Mouse (Mus musculus): ENCODE data around the gene Ddo. TPM values are rescaled to one million over a fixed set of nuclear protein-coding genes. Genes with fewer than 3 reads are reported as not detected.

Ddo gene
- total RNA-seq (2021), result 1 to 10 TPM; 6.4 to 8.4 TPM
- long read RNA-seq, partial matches to known transcripts, result 1 of 6 reads
- long read RNA-seq, other reads (novel, unspliced or antisense), result 1 of 6 reads

- DNase-seq (ENCODE audit: low spot score in 2 of 2), result peak; percentile 53 to 55
Measured at GRCm38 (mm10) chr10:40629656-40630311, at the start of gene Ddo. TSS of gene Ddo (plus strand) at chr10:40630011.

- DNase-seq (ENCODE audit: low spot score in 2 of 2), result peak; percentile 40 to 50
Measured at GRCm38 (mm10) chr10:40583584-40584255, 46.1 kb upstream of the Ddo start.

- DNase-seq (ENCODE audit: low spot score in 2 of 2), result peak; percentile 56 to 63
Measured at GRCm38 (mm10) chr10:40592186-40592585, 37.6 kb upstream of the Ddo start.

DNA sequence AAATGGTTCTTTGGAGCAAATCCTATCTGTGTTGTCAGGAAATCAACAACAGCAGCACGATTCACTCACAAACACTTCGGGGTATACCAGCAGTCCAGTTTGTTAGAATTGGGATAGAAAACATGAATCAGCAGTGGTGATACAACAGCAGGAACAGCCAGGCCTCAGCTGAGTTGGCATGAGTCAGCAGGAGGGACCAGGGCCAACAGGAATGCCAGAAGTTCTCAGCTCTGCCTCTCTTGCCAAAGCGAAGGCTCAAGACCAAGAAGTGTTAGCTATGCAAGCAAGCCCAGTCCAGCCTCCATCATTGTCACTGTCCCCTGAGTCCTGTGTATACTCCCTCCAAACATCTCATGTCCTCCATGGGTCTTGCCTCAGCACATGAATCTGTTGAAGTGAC, 32.6 kb upstream of the Ddo start:
- DNase-seq (ENCODE audit: low spot score in 2 of 2), result no peak

DNA sequence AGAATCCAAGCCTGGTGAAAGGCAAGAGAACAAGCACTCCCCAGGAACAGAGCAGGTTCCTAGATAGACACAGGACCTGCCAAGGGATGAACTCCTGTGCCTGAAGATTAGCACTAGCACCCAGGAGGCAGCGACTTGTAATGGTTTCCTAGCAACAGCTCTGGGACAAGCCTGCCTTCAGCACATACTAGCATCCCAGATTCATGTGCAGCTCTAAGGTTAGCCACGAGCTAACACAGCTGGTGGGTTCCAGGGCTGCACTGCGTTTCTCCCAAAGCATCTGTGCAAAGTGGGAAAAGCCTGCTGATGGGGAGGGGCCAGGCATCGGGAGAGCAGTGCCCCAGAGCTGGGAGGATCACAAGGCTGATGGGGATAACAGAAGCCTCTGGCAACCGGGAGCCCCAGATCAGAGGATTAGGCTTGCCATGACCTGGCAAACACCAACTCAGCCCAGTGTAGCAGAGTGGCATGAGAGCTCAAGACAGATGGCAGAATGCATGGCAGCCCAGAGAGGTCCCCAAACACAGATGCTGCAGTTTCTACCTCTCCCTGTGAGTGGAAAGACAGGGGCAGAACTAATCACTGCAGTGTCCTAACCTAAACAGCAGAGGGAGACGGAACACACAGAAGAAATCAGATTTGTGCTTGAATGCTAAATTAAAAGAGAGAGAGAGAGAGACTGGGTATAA, 25.0 kb upstream of the Ddo start:
- DNase-seq (ENCODE audit: low spot score in 2 of 2), result peak; percentile 40 to 47

DNA sequence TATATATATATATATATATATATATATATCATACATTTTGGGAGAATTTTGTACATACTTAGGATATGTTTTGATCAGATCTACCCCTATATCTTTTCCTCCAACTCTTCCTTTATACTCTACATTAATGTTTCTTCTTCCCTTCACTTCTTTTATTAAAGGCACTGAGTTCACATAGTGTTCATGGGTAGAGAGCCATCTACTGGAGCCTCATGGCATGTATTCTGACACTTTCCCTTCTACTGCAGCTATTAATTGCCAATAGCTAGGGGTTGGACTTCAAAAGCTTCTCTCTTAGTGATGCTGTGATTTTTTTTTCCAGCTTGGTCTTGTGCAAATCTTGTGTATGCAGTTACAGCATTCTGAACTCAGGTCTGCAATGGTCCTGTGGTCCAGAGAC, 11.8 kb upstream of the Ddo start:
- DNase-seq (ENCODE audit: low spot score in 2 of 2), result no peak

DNA sequence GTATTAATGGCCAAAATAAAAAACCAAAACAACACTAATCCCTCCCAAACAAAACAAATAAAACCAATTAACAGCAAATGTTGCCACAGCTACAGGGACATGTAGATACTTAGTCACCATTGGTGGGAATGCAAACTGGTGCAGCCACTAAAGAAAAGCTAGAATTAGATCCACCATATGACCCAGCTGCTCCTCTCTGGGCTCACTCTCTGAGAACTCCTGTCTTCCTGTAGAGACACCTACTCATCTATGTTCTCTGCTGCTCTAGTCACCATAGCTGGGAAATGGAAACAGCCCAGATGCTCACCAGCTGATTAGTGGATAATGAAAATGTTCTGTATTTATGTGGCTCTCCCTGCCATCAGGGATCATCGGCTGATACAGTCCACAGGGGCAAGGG, 10.1 kb upstream of the Ddo start:
- DNase-seq (ENCODE audit: low spot score in 2 of 2), result no peak

- DNase-seq (ENCODE audit: low spot score in 2 of 2), result peak; percentile 73 to 74
Measured at GRCm38 (mm10) chr10:40629140-40629539, 671 bp upstream of the Ddo start.

DNA sequence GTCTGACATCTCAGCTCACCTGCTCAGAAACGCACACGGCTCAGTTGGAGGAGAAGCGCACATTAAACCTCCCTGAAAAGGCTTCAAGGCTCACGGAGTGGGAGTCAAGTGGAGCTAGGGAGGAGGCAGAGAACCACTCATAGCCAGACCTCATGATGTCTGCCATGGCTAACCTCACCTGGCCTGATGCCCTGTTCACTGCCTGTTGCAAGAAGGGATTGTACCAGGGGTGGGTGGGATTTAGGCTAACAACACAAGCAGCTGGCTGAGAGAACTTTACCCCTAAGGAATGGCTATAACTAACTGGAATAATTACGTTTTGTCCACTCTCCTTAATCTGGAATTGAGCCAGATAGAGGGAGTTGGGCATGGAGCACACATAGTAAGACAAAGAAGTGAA, 646 bp downstream of the Ddo start:
- no peak for DNase-seq (ENCODE audit: low spot score in 2 of 2)

DNA sequence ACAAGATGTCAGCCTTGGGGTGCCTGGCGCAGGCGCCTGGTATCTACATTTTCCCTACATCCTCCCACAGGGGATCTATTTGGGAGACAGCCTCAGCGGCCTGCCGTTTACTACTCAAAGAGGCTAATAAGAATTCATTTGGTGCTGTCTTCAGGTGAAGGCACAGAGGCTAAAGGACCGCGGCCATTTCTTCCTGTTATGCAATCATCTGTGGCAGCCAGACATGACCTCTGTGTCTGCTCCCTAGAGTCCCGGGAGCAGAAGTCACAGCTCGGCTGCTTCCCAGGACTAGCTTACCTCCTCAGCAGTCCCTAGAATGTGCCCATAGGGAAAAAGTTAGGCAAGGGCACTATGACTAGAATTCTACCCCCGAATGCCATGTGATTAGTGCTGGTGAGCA, 1.1 kb downstream of the Ddo start:
- DNase-seq (ENCODE audit: low spot score in 2 of 2), result no peak

DNA sequence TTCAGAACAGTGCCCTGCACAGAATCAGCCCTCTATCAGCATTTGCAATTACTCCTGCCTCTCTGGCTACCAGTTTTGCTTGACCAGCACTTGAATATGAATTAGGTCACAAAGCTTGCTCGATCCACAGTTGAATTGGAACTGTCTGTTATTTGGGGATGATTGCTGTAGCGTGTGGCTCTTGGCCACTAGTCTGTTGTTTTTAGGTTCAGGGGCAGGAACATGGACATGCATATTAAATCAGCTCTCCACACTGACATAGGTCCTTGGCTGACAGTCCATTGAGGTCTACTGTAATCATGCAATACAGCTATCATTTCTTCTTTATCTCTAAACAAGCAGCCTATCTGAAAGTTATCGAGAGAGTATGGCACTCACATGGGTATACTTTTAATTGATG, 2.3 kb downstream of the Ddo start:
- no peak for DNase-seq (ENCODE audit: low spot score in 2 of 2)

DNA sequence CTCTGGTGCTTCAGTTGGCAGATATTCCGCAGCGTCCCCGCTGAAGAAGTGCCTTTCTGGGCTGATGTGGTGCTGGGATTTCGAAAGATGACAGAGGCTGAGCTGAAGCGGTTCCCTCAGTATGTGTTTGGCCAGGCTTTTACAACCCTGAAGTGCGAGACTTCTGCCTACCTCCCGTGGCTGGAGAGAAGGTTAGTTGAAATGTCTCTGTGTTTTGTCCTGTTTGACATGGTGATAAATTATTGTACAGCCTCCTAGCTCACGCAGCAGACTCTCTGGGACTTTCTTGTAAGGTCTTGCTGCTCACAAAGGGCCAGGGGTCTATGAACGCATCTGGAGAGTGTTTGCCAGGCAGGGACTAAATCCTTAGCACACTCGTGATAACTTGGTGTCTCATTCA, 7.5 kb downstream of the Ddo start:
- DNase-seq (ENCODE audit: low spot score in 2 of 2), result no peak

DNA sequence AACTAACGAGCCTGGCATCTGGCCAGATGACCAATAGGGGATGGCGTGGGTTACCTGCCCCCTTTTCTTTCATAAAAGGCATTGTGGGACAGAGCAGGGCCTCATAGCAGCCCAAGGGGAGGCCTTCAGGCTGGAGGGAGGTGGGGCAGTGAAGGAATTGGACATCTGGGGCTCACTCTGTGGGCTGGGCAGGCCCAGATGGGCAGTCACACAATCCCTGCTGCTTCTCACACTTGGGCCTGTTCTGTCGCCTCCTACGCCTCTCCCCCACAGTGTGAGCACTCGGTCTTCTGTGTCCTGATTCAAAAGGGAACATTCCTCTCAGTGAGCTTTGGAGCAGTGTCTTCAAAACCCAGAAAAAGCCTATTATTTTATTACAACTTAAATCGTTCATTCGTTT, 8.5 kb downstream of the Ddo start:
- peak; percentile 51 to 59 for DNase-seq (ENCODE audit: low spot score in 2 of 2)

DNA sequence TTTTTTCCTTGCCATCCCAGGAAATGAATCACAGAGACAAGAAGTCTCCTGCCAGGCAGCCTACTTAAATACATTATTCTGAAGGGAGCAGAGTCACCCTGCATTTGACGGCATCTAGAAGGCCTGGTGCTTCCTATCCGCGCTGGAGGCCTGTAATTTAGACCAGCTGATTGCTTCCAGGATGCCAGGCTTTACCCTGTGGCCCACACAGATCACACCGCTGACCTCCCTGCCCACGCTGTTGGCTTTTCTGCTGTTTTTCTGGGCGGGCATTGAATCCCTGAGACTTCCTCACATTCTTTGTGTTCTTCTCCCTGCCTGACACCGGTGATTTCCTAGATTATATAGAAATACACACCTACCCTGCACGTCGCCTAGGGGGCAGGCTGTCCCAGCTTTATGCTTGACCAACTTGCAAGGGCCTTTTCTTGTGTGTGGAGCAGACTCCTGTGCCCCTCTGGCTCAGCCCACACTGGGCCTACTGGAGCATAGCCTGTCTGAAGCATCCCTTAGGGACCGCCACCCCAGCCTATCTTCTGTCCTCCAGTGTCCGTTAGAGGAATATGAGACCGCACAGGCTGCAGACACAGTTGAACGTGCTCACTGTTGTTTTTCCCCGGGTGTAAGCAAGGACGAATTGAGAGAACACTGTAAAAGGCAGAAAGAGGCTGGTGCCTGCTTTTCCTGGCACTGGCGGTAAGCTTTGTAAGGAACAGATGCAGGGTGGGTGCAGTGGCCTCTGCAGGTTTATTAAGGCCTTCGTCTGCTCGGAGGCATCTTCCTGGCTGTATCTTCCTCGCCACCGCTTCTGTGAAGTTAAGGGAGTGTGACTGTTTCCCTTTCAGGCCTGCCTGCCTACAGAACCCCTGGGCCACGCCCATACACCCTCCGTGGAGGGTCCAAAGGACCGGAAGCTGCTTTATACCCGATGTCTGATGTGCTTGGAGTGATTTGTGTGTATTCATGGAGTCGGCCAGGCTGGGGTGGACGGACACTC, 9.3 kb downstream of the Ddo start:
- DNase-seq (ENCODE audit: low spot score in 2 of 2), result no peak

DNA sequence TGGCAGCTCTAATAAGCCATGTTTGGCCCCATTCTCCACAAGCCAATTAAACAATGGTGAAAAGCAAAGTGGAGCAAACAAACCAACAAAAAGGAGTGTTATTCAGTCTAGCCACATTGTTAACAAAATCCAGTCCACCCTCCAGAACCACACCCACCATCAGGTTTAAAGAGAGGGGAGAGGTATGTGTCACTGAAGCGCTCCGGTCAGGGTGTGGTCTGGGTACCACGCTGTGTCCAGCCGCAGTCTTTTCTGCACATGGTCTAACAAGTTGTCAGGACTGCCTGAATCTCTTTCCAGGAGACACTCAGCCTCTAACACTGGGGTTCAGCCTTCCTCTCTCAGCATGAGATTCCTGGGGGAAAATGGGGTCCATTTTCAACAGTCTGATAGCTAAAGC, 10.6 kb downstream of the Ddo start:
- no peak for DNase-seq (ENCODE audit: low spot score in 2 of 2)

DNA sequence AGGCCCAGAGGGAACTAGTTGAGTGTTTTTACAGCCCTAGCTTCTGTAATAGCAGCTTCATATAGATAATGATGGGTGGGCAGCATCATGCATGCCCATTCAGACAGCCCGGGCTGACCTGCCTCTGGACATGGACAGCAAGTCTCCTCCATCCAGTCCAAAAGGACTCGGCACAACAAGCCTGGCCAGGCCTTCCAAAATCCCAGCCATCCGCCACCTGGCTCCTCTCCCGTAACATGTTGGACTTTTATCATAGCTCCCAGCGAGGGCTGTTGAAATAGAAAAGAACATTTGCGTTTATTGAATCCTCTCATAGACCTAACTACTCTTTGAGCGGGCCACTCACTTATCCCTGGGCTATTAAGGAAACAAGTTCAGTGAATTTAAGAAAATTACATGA, 12.1 kb downstream of the Ddo start:
- DNase-seq (ENCODE audit: low spot score in 2 of 2), result peak in 1 of 2 experiments; percentile 49

- no peak for DNase-seq (ENCODE audit: low spot score in 2 of 2)
Measured at GRCm38 (mm10) chr10:40643126-40643525, 13.3 kb downstream of the Ddo start.

- DNase-seq (ENCODE audit: low spot score in 2 of 2), result no peak
Measured at GRCm38 (mm10) chr10:40644456-40644855, 14.6 kb downstream of the Ddo start.

DNA sequence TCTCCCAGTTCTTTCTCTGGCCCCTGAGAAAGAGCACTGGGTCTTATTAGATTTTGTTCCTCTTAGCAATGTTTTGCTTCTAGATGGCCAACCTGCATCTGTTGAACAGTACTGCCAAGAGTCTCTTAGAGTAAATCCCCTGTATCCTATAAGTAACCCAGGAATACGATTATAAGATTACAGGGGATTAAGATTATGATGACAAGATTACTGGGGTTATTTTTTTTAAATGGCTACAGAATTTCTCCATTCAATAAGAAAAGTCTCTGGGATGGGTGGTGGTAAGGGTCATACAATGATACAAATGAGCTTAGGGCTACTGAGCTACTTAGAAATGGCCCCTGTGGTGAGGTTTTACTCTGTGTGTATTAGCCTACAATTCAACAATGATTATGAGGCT, 15.5 kb downstream of the Ddo start:
- DNase-seq (ENCODE audit: low spot score in 2 of 2), result no peak

- DNase-seq (ENCODE audit: low spot score in 2 of 2), result no peak
Measured at GRCm38 (mm10) chr10:40648776-40649175, 19.0 kb downstream of the Ddo start.

GRCm38 (mm10) chr10:40649634-40650033, 19.8 kb downstream of the Ddo start:
- DNase-seq (ENCODE audit: low spot score in 2 of 2), result no peak

Measured in layer of hippocampus, postnatal 10 days (tissue).